Mouse (Mus musculus): Measurements from ENCODE around the gene Xpc. TPM values are rescaled to one million over a fixed set of nuclear protein-coding genes. Genes with fewer than 3 reads are reported as not detected.

Gene Xpc
- polyA plus RNA-seq, 1 experiment from 2014 or later = 16.9 TPM

- ATAC-seq (ENCODE audit: low read depth) = no peak
- Histone ChIP-seq H3K4me1 (ENCODE audit: control insufficient read depth, insufficient read depth, low read length) (no peaks in the 10 kb centered on the region), H3K4me3 (ENCODE audit: low read depth, low read length) (no peak overlapping the region), H3K4me2 (ENCODE audit: low read depth, low read length) (no peak overlapping the region), H3K27me3 (ENCODE audit: control insufficient read depth, insufficient read depth, low read length) (no peaks in the 10 kb centered on the region), H3K27ac (ENCODE audit: low read depth, low read length) (no peak overlapping the region), H3K9ac (replicated peaks; ENCODE audit: low read depth, low read length) (no peak overlapping the region), H3K9me3 (ENCODE audit: control insufficient read depth, low read length) (no peaks in the 10 kb centered on the region), H3K36me3 (ENCODE audit: control insufficient read depth, insufficient read depth, low read length) (peaks cover 56% of the 10 kb centered on the region)
- 85% methylated on average over 9 of the region's 9 CpGs for WGBS
Measured at GRCm38 (mm10) chr6:91488496-91489212, 27.0 kb downstream of the Xpc start.

DNA sequence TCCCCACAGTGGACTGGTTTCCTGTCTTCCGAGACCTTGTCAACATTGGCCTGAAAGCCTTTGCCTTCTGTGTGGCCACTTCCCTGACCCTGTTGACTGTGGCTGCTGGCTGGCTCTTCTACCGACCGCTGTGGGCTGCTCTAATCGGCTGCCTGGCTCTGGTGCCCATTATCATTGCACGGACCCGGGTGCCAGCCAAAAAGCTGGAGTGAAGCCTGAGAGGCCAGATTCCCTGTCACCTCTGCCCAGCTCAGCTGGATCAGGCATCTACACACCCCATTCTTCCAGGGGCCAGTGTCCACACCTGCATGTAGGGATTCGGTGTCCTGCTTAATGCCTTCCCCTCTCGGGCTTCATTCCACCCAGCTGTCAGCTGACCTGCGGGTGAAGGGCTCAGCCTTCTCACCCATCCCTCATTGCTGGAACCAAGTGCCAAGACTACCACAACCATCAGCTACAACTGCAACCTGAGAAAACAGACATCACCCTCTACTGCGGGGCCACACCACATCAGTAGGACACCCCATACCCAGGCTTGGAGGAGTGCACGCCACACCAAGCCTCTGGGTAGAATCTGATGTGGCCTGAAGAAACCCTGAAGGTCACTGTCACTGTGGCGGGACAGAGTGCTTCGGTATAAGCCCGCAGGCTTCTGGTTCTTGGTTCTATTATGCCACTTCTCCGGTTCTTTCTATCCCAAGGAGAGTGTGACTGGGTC lies 28.8 kb downstream of the Xpc start:
- H3K9ac ChIP-seq (replicated peaks; ENCODE audit: low read depth, low read length) = no peak overlapping the region
- H3K4me3 ChIP-seq (ENCODE audit: low read depth, low read length) = no peak overlapping the region
- 94% methylated on average over 15 of the region's 15 CpGs for WGBS
- ATAC-seq (ENCODE audit: low read depth) = no peak
- no peaks in the 10 kb centered on the region for H3K27me3 ChIP-seq (ENCODE audit: control insufficient read depth, insufficient read depth, low read length)
- H3K4me2 ChIP-seq (ENCODE audit: low read depth, low read length) = no peak overlapping the region
- H3K9me3 ChIP-seq (ENCODE audit: control insufficient read depth, low read length) = no peaks in the 10 kb centered on the region
- peaks cover 68% of the 10 kb centered on the region for H3K36me3 ChIP-seq (ENCODE audit: control insufficient read depth, insufficient read depth, low read length)
- no peak overlapping the region for H3K27ac ChIP-seq (ENCODE audit: low read depth, low read length)
- H3K4me1 ChIP-seq (ENCODE audit: control insufficient read depth, insufficient read depth, low read length) = no peaks in the 10 kb centered on the region

- no peak overlapping the region for H3K9ac ChIP-seq (replicated peaks; ENCODE audit: low read depth, low read length)
- no peaks in the 10 kb centered on the region for H3K9me3 ChIP-seq (ENCODE audit: control insufficient read depth, low read length)
- H3K36me3 ChIP-seq (ENCODE audit: control insufficient read depth, insufficient read depth, low read length) = peaks cover 75% of the 10 kb centered on the region
- no peaks in the 10 kb centered on the region for H3K4me1 ChIP-seq (ENCODE audit: control insufficient read depth, insufficient read depth, low read length)
- WGBS = 95% methylated on average over 2 of the region's 2 CpGs
- no peaks in the 10 kb centered on the region for H3K27me3 ChIP-seq (ENCODE audit: control insufficient read depth, insufficient read depth, low read length)
- no peak for ATAC-seq (ENCODE audit: low read depth)
- H3K27ac ChIP-seq (ENCODE audit: low read depth, low read length) = no peak overlapping the region
- no peak overlapping the region for H3K4me3 ChIP-seq (ENCODE audit: low read depth, low read length)
- no peak overlapping the region for H3K4me2 ChIP-seq (ENCODE audit: low read depth, low read length)
Measured at GRCm38 (mm10) chr6:91483371-91483770, 32.3 kb downstream of the Xpc start.

DNA sequence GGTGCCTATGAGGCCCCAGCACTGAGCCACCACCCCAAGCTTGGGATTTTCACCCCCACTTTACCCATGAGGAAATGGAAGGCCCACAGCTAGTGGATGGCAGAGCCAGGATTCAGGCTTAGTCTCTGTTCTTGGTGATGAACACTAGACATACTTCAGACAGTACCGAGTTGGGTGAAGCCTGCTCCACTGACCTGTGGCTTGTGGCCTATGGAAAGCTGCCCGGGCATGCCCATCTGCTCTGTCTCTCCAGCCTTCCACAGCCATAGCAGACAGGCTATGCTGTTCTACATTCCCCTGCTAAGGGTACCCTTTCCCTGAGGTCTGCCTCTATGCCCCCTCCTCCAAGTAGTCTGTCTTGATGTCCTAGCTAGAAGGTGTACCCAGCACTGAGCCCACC lies 39.1 kb downstream of the Xpc start:
- Histone ChIP-seq H3K9ac (replicated peaks; ENCODE audit: low read depth, low read length) (no peak overlapping the region), H3K4me3 (ENCODE audit: low read depth, low read length) (no peak overlapping the region), H3K27ac (ENCODE audit: low read depth, low read length) (no peak overlapping the region), H3K27me3 (ENCODE audit: control insufficient read depth, insufficient read depth, low read length) (no peaks in the 10 kb centered on the region), H3K36me3 (ENCODE audit: control insufficient read depth, insufficient read depth, low read length) (peaks cover 33% of the 10 kb centered on the region), H3K4me1 (ENCODE audit: control insufficient read depth, insufficient read depth, low read length) (peaks cover 17% of the 10 kb centered on the region), H3K4me2 (ENCODE audit: low read depth, low read length) (no peak overlapping the region), H3K9me3 (ENCODE audit: control insufficient read depth, low read length) (no peaks in the 10 kb centered on the region)
- 100% methylated on average over 2 of the region's 2 CpGs for WGBS
- ATAC-seq (ENCODE audit: low read depth) = no peak

GRCm38 (mm10) chr6:91474441-91475190 lies 41.1 kb downstream of the Xpc start:
- Histone ChIP-seq H3K9me3 (ENCODE audit: control insufficient read depth, low read length) (no peaks in the 10 kb centered on the region), H3K4me3 (ENCODE audit: low read depth, low read length) (peak overlapping the region; percentile 82), H3K4me1 (ENCODE audit: control insufficient read depth, insufficient read depth, low read length) (peaks cover 17% of the 10 kb centered on the region), H3K36me3 (ENCODE audit: control insufficient read depth, insufficient read depth, low read length) (peaks cover 18% of the 10 kb centered on the region), H3K9ac (replicated peaks; ENCODE audit: low read depth, low read length) (peak overlapping the region; percentile 68), H3K27ac (ENCODE audit: low read depth, low read length) (no peak overlapping the region), H3K4me2 (ENCODE audit: low read depth, low read length) (peak overlapping the region; percentile 81), H3K27me3 (ENCODE audit: control insufficient read depth, insufficient read depth, low read length) (no peaks in the 10 kb centered on the region)
- 58% methylated on average over 9 of the region's 9 CpGs for WGBS
- no peak for ATAC-seq (ENCODE audit: low read depth)

- peaks cover 17% of the 10 kb centered on the region for H3K4me1 ChIP-seq (ENCODE audit: control insufficient read depth, insufficient read depth, low read length)
- no peaks in the 10 kb centered on the region for H3K9me3 ChIP-seq (ENCODE audit: control insufficient read depth, low read length)
- peak overlapping the region; percentile 81 for H3K4me2 ChIP-seq (ENCODE audit: low read depth, low read length)
- H3K27me3 ChIP-seq (ENCODE audit: control insufficient read depth, insufficient read depth, low read length) = no peaks in the 10 kb centered on the region
- peak overlapping the region; percentile 82 for H3K4me3 ChIP-seq (ENCODE audit: low read depth, low read length)
- peak overlapping the region; percentile 68 for H3K9ac ChIP-seq (replicated peaks; ENCODE audit: low read depth, low read length)
- WGBS = under 1% methylated on average over 27 of the region's 27 CpGs
- peak; percentile 67 for ATAC-seq (ENCODE audit: low read depth)
- peaks cover 12% of the 10 kb centered on the region for H3K36me3 ChIP-seq (ENCODE audit: control insufficient read depth, insufficient read depth, low read length)
- H3K27ac ChIP-seq (ENCODE audit: low read depth, low read length) = peak overlapping the region; percentile 22; the same call in 1 of the 2 replicates
Measured at GRCm38 (mm10) chr6:91473805-91474440, 41.8 kb downstream of the Xpc start.

- Histone ChIP-seq H3K9me3 (ENCODE audit: control insufficient read depth, low read length) (no peaks in the 10 kb centered on the region), H3K4me1 (ENCODE audit: control insufficient read depth, insufficient read depth, low read length) (peaks cover 17% of the 10 kb centered on the region), H3K36me3 (ENCODE audit: control insufficient read depth, insufficient read depth, low read length) (peaks cover 4% of the 10 kb centered on the region; the same call in 1 of the 2 replicates), H3K4me2 (ENCODE audit: low read depth, low read length) (peak within 1 kb of the TSS; percentile 81), H3K9ac (replicated peaks; ENCODE audit: low read depth, low read length) (peak within 1 kb of the TSS; percentile 78), H3K27me3 (ENCODE audit: control insufficient read depth, insufficient read depth, low read length) (no peaks in the 10 kb centered on the region), H3K27ac (ENCODE audit: low read depth, low read length) (peak within 1 kb of the TSS; percentile 55), H3K4me3 (ENCODE audit: low read depth, low read length) (peak within 1 kb of the TSS; percentile 82)
- peak; percentile 96 for ATAC-seq (ENCODE audit: low read depth)
- WGBS = under 1% methylated on average over 68 of the region's 74 CpGs
Measured at GRCm38 (mm10) chr6:91472868-91473804, 42.6 kb downstream of the Xpc start, which contains the start of the genes Chchd4 and Tmem43. Chchd4 (minus strand) TSS chr6:91473546. Tmem43 (plus strand) TSS chr6:91473703.

GRCm38 (mm10) chr6:91472319-91472718 lies 43.4 kb downstream of the Xpc start:
- H3K4me2 ChIP-seq (ENCODE audit: low read depth, low read length) = peak overlapping the region; percentile 71
- H3K4me3 ChIP-seq (ENCODE audit: low read depth, low read length) = peak overlapping the region; percentile 82
- peaks cover 17% of the 10 kb centered on the region for H3K4me1 ChIP-seq (ENCODE audit: control insufficient read depth, insufficient read depth, low read length)
- no peak overlapping the region for H3K27ac ChIP-seq (ENCODE audit: low read depth, low read length)
- H3K9ac ChIP-seq (replicated peaks; ENCODE audit: low read depth, low read length) = peak overlapping the region; percentile 78
- no peaks in the 10 kb centered on the region for H3K9me3 ChIP-seq (ENCODE audit: control insufficient read depth, low read length)
- no peaks in the 10 kb centered on the region for H3K27me3 ChIP-seq (ENCODE audit: control insufficient read depth, insufficient read depth, low read length)
- no peak for ATAC-seq (ENCODE audit: low read depth)
- H3K36me3 ChIP-seq (ENCODE audit: control insufficient read depth, insufficient read depth, low read length) = peaks cover 2% of the 10 kb centered on the region; the same call in 1 of the 2 replicates
- 33% methylated on average over 6 of the region's 6 CpGs for WGBS

Measured in neural tube, embryonic 14.5 days (tissue).